Mouse (Mus musculus): Measurements from ENCODE around the gene Dus1l.

- no peak for TF ChIP-seq CTCF (IDR thresholded peaks at IDR 0.05; ENCODE audit: borderline replicate concordance, control insufficient read depth, extremely low read depth, insufficient read depth, low read length, poor library complexity)
- no peak for TF ChIP-seq POLR2A (IDR thresholded peaks at IDR 0.05; ENCODE audit: control insufficient read depth, extremely low read depth, insufficient read depth, low read length, poor library complexity)
These were observed 21.2 kb upstream of the Dus1l start for GRCm38 (mm10) chr11:120817358-120817757.
